Mouse (Mus musculus) hindbrain, embryonic 16.5 days (tissue): Measurements from ENCODE around the gene Cnp. TPM values are rescaled to one million over a fixed set of nuclear protein-coding genes. Genes with fewer than 3 reads are reported as not detected.

ENCODE experiments used
- ATAC-seq: fragments of 200-750 bp; cut with Nextera tagmentation; 2 replicates; pipeline ENCODE4 v1.8.0; 2017; ENCODE audit warnings: moderate TSS enrichment, moderate library complexity
- H3K27ac ChIP-seq: fragments of 300-500 bp; sonication (generic); 2 replicates; pipeline ENCODE4 v1.5.1; 2014; ENCODE audit warnings: low read depth, mild to moderate bottlenecking, control low read depth, low read length, moderate library complexity
- H3K27me3 ChIP-seq: fragments of 300-500 bp; sonication (generic); replicated peaks from 2 replicates; pipeline ENCODE4 v1.6.1; 2014; ENCODE audit warnings: low read length; ENCODE audit not compliant: control insufficient read depth, insufficient read depth
- H3K36me3 ChIP-seq: fragments of 300-500 bp; sonication (generic); 2 replicates; pipeline ENCODE4 v1.6.1; 2014; ENCODE audit warnings: mild to moderate bottlenecking, low read length, moderate library complexity, mixed read lengths; ENCODE audit not compliant: control insufficient read depth, insufficient read depth
- H3K4me1 ChIP-seq: fragments of 300-500 bp; sonication (generic); 2 replicates; pipeline ENCODE4 v1.6.1; 2014; ENCODE audit warnings: low read depth, low read length; ENCODE audit not compliant: control insufficient read depth, insufficient read depth
- H3K4me2 ChIP-seq: fragments of 300-500 bp; sonication (generic); 2 replicates; pipeline ENCODE4 v1.6.1; 2014; ENCODE audit warnings: mild to moderate bottlenecking, low read length, control low read depth, moderate library complexity
- H3K4me3 ChIP-seq: fragments of 300-500 bp; sonication (generic); 2 replicates; pipeline ENCODE4 v1.5.1; 2014; ENCODE audit warnings: mild to moderate bottlenecking, low read length, control low read depth, moderate library complexity
- H3K9ac ChIP-seq: fragments of 300-500 bp; sonication (generic); 2 replicates; pipeline ENCODE4 v1.6.1; 2014; ENCODE audit warnings: low read depth, mild to moderate bottlenecking, control low read depth, low read length, moderate library complexity
- H3K9me3 ChIP-seq: fragments of 300-500 bp; sonication (generic); 2 replicates; pipeline ENCODE4 v1.6.1; 2014; ENCODE audit warnings: mild to moderate bottlenecking, low read length, moderate library complexity; ENCODE audit not compliant: control insufficient read depth
- WGBS: fragments of 180-500 bp; shearing (Covaris S2); extraction: QIAGEN DNeasy Blood & Tissue Kit; methylation state at CpG from one replicate; pipeline ENCODE4 v1.1.7; 2014; 5-methylcytosine and 5-hydroxymethylcytosine counted together
- polyA plus RNA-seq: library from polyadenylated mRNA; unstranded; fragments of >200 nt; fragmentation: Nextera tagmentation; extraction: Ambion mirVana; gene quantifications from 2 replicates; pipeline ENCODE4 v1.2.1, GENCODE M21; 2015

The Cnp gene
- polyA plus RNA-seq, 1 experiment from 2014 or later, result 85.0 TPM

GRCm38 (mm10) chr11:100628862-100629352 lies 54.2 kb downstream of the Cnp start:
- no peak overlapping the region for H3K4me3 ChIP-seq
- peaks cover 9% of the 10 kb centered on the region for H3K4me1 ChIP-seq
- no peaks in the 10 kb centered on the region for H3K27me3 ChIP-seq
- H3K36me3 ChIP-seq, result peaks cover 18% of the 10 kb centered on the region
- no peaks in the 10 kb centered on the region for H3K9me3 ChIP-seq
- 30% methylated on average over 13 of the region's 13 CpGs for WGBS
- peak; percentile 70 for ATAC-seq
- H3K4me2 ChIP-seq, result no peak overlapping the region
- H3K27ac ChIP-seq, result peak overlapping the region; percentile 39; the same call in 1 of the 2 replicates
- H3K9ac ChIP-seq, result peak overlapping the region; percentile 45

GRCm38 (mm10) chr11:100634530-100634929 lies 59.8 kb downstream of the Cnp start:
- Histone ChIP-seq H3K4me2 (no peak overlapping the region), H3K36me3 (no peaks in the 10 kb centered on the region), H3K4me3 (no peak overlapping the region), H3K27ac (no peak overlapping the region), H3K27me3 (no peaks in the 10 kb centered on the region), H3K9ac (no peak overlapping the region), H3K9me3 (no peaks in the 10 kb centered on the region), H3K4me1 (no peaks in the 10 kb centered on the region)
- WGBS, result 69% methylated on average over 7 of the region's 7 CpGs
- no peak for ATAC-seq

GRCm38 (mm10) chr11:100640159-100640906 lies 65.6 kb downstream of the Cnp start:
- peak; percentile 89 for ATAC-seq
- peak overlapping the region; percentile 32; the same call in 1 of the 2 replicates for H3K27ac ChIP-seq

More at GRCm38 (mm10) chr11:100640159-100640906, 65.6 kb downstream of the Cnp start:
- peaks cover 8% of the 10 kb centered on the region for H3K4me1 ChIP-seq
- 6% methylated on average over 52 of the region's 52 CpGs for WGBS
- H3K36me3 ChIP-seq, result no peaks in the 10 kb centered on the region
- peak overlapping the region; percentile 70 for H3K9ac ChIP-seq
- no peaks in the 10 kb centered on the region for H3K27me3 ChIP-seq
- peak overlapping the region; percentile 65 for H3K4me2 ChIP-seq
- no peaks in the 10 kb centered on the region for H3K9me3 ChIP-seq
- peak overlapping the region; percentile 44 for H3K4me3 ChIP-seq

Other genes starting within 250 kb of the Cnp start
- gene Gast, start 240.5 kb upstream of the Cnp start, polyA plus RNA-seq, result 0.52 TPM in 1 of 2 replicates, not detected in the other
- gene Hap1, start 218.8 kb upstream of the Cnp start, polyA plus RNA-seq, result 316 and 333 TPM in 2 replicates
- 68.8 and 77.7 TPM in 2 replicates for gene Jup, start 177.1 kb upstream of the Cnp start, polyA plus RNA-seq
- 21.5 and 25.5 TPM in 2 replicates for gene P3h4, start 160.1 kb upstream of the Cnp start, polyA plus RNA-seq
- 29.2 and 33.1 TPM in 2 replicates for gene Fkbp10, start 159.2 kb upstream of the Cnp start, polyA plus RNA-seq
- gene Nt5c3b, start 133.1 kb upstream of the Cnp start, polyA plus RNA-seq, result 127 TPM in 2 replicates
- 0.75 and 1.2 TPM in 2 replicates for gene Klhl10, start 133.0 kb upstream of the Cnp start, polyA plus RNA-seq
- gene Klhl11, start 102.2 kb upstream of the Cnp start, polyA plus RNA-seq, result 9.1 and 10.4 TPM in 2 replicates
- gene Acly, start 46.9 kb upstream of the Cnp start, polyA plus RNA-seq, result 215 and 253 TPM in 2 replicates
- 2.2 and 2.5 TPM in 2 replicates for gene Ttc25, start 29.3 kb upstream of the Cnp start, polyA plus RNA-seq
- gene Nkiras2, start 44.3 kb downstream of the Cnp start, polyA plus RNA-seq, result 99.1 and 103 TPM in 2 replicates
- gene Dnajc7, start 45.3 kb downstream of the Cnp start, polyA plus RNA-seq, result 290 and 293 TPM in 2 replicates
- 2.0 and 2.3 TPM in 2 replicates for gene Zfp385c, start 117.6 kb downstream of the Cnp start, polyA plus RNA-seq
- gene Dhx58, start 129.4 kb downstream of the Cnp start, polyA plus RNA-seq, result 2.5 and 2.6 TPM in 2 replicates
- 62.2 and 67.8 TPM in 2 replicates for gene Kat2a, start 137.6 kb downstream of the Cnp start, polyA plus RNA-seq
- 0.34 TPM in 1 of 2 replicates, not detected in the other for gene Hspb9, start 138.9 kb downstream of the Cnp start, polyA plus RNA-seq
- 43.7 and 43.8 TPM in 2 replicates for gene Rab5c, start 163.3 kb downstream of the Cnp start, polyA plus RNA-seq
- gene Kcnh4, start 185.0 kb downstream of the Cnp start, polyA plus RNA-seq, result 8.9 and 10.0 TPM in 2 replicates
- gene Hcrt, start 188.0 kb downstream of the Cnp start, polyA plus RNA-seq, result 0.48 and 0.59 TPM in 2 replicates
- gene Ghdc, start 196.1 kb downstream of the Cnp start, polyA plus RNA-seq, result 8.2 and 9.6 TPM in 2 replicates